Mouse (Mus musculus) gastrocnemius, postnatal 4 days (tissue): Measurements from ENCODE around the gene Arv1. TPM values are rescaled to one million over a fixed set of nuclear protein-coding genes. Genes with fewer than 3 reads are reported as not detected.

Experiments
- total RNA-seq, 2 experiments: library from RNA; stranded (reverse); gene quantifications; 2 replicates each; pipeline ENCODE4 v1.2.3; 2021

The Arv1 gene
- total RNA-seq, 2 experiments from 2014 or later, result 6.6 to 7.1 TPM

Other genes starting within 250 kb of the Arv1 start
- 10 to 100 TPM; 29.3 to 33.9 TPM for gene Cog2, start 201.4 kb upstream of the Arv1 start, total RNA-seq
- 10 to 100 TPM; 28.5 to 37.1 TPM for gene Agt, start 152.4 kb upstream of the Arv1 start, total RNA-seq
- not detected for gene Capn9, start 146.0 kb upstream of the Arv1 start, total RNA-seq
- gene 2310022B05Rik, start 58.8 kb upstream of the Arv1 start, total RNA-seq, result 10 to 100 TPM; 49.3 to 51.7 TPM
- 10 to 100 TPM; 28.2 to 33.1 TPM for gene Ttc13, start 156 bp upstream of the Arv1 start, total RNA-seq
- gene Fam89a, start 29.7 kb downstream of the Arv1 start, total RNA-seq, result under 1 TPM; 0.86 to 0.96 TPM
- under 1 TPM; 0.12 to 0.13 TPM for gene Trim67, start 71.0 kb downstream of the Arv1 start, total RNA-seq
- 100 to 1,000 TPM; 108 to 109 TPM for gene Gnpat, start 140.9 kb downstream of the Arv1 start, total RNA-seq
- gene 2810004N23Rik, start 141.0 kb downstream of the Arv1 start, total RNA-seq, result 10 to 100 TPM; 36.7 to 37.0 TPM
- 10 to 100 TPM; 10.4 to 11.3 TPM for gene Exoc8, start 175.6 kb downstream of the Arv1 start, total RNA-seq
- 10 to 100 TPM; 11.7 to 11.9 TPM for gene Sprtn, start 175.7 kb downstream of the Arv1 start, total RNA-seq
- gene Egln1, start 227.2 kb downstream of the Arv1 start, total RNA-seq, result 10 to 100 TPM; 53.0 to 53.5 TPM